Mouse (Mus musculus): ENCODE measurements around the gene Nrip2. TPM values are rescaled to one million over a fixed set of nuclear protein-coding genes. Genes with fewer than 3 reads are reported as not detected.

Nrip2 gene
- total and polyA plus RNA-seq, 3 experiments: 0.13 to 1.3 TPM; not detected in 1

DNA sequence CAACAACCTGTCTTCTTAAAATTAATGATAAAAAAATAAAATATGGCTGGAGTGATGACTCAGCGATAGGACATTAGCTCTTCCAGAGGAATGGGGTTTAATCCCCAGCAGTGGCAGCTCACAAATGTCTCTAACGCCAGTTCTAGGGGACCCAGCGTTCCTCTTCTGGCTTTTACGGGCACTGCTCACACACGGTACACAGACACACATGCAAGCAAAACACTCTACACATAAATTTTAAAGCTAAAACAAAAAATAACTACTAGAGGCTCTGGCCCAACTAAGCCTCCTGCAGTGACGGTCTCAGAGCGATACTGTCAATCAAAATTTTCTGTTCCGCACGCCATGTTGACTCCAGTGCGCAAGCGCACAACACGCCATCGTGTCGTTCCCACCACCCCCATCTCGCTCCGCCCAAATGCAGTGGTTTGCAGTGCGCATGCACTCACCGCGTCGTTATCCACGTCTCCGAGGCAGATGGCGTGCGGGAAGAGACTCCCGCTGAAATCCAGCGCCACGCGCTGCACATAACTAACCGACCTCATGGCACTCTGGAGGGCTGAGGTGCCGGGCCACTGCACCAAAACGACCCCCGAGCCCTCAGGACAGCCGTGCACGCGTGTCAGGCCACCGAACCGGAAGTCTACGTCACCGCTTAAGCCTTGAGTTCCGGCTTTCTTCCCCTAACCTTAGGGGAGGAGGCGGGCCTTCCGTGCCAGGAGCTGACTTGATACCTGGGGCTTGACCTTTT is 25.3 kb downstream of the Nrip2 start, which contains the start of gene Itfg2 (continued):
- TF ChIP-seq POLR2A (IDR thresholded peaks at IDR 0.05; ENCODE audit: low read depth, low read length) (peak; percentile 88), KAT2A (IDR thresholded peaks at IDR 0.05; ENCODE audit: insufficient replicate concordance, low read length) (peak; percentile 43; the same call in 1 of the 2 replicates), MXI1 (IDR thresholded peaks at IDR 0.05; ENCODE audit: low read depth, low read length) (no peak; the same call in 1 of the 2 replicates), ZKSCAN1 (IDR thresholded peaks at IDR 0.05; ENCODE audit: borderline replicate concordance, low read depth, low read length) (no peak), MEF2A (IDR thresholded peaks at IDR 0.05; ENCODE audit: borderline replicate concordance, low read depth, low read length) (no peak), RCOR1 (conservative IDR thresholded peaks at IDR 0.05; ENCODE audit: low read depth, low read length) (no peak), CTCF (conservative IDR thresholded peaks at IDR 0.05 in 1 of 2, IDR thresholded peaks at IDR 0.05 in 1 of 2; ENCODE audit: low read depth in 2 of 2, low read length in 2 of 2) (no peak), USF1 (IDR thresholded peaks at IDR 0.05; ENCODE audit: low read depth, low read length) (no peak), CHD1 (IDR thresholded peaks at IDR 0.05; ENCODE audit: low read depth, low read length) (no peak), GABPA (IDR thresholded peaks at IDR 0.05; ENCODE audit: insufficient replicate concordance, low read depth, low read length) (no peak; the same call in 1 of the 2 replicates), CHD2 (IDR thresholded peaks at IDR 0.05; ENCODE audit: low read length) (peak; percentile 49; the same call in 1 of the 2 replicates), PAX5 (IDR thresholded peaks at IDR 0.05; ENCODE audit: low read length) (no peak), ZNF384 (IDR thresholded peaks at IDR 0.05; ENCODE audit: low read depth, low read length) (no peak), POLR2AphosphoS2 (IDR thresholded peaks at IDR 0.05; ENCODE audit: low read depth, low read length) (peak; percentile 93), IRF4 (IDR thresholded peaks at IDR 0.05; ENCODE audit: low read depth, low read length) (peak; percentile 11; the same call in 1 of the 2 replicates), SIN3A (IDR thresholded peaks at IDR 0.05; ENCODE audit: low read length) (peak; percentile 49; the same call in 1 of the 2 replicates), MAX (IDR thresholded peaks at IDR 0.05; ENCODE audit: low read length) (peak; percentile 92), NRF1 (IDR thresholded peaks at IDR 0.05; ENCODE audit: low read depth, low read length) (peak; percentile 94), TBP (conservative IDR thresholded peaks at IDR 0.05; ENCODE audit: low read depth, low read length) (peak; percentile 77), EP300 (IDR thresholded peaks at IDR 0.05; ENCODE audit: low read length) (no peak), E2F4 (IDR thresholded peaks at IDR 0.05; ENCODE audit: insufficient replicate concordance, low read depth, low read length) (no peak), NELFE (IDR thresholded peaks at IDR 0.05; ENCODE audit: low read depth, low read length) (peak; percentile 81), TCF12 (IDR thresholded peaks at IDR 0.05; ENCODE audit: low read depth, low read length) (peak; percentile 82)

GRCm38 (mm10) chr6:128425046-128425445 is 25.9 kb downstream of the Nrip2 start:
- peaks cover 21% of the 10 kb centered on the region for H3K79me2 ChIP-seq (replicated peaks; ENCODE audit: control insufficient read depth, extremely low read depth, insufficient read depth, poor library complexity, severe bottlenecking)
- H3K9me3 ChIP-seq (replicated peaks; ENCODE audit: low read length): no peaks in the 10 kb centered on the region
- dilution Hi-C loops (cut with MboI; ENCODE audit: extremely low pct_ligation_motif_present, extremely low pct_unique_long_range_greater_than_20kb, low sequenced_read_pairs) (no loop called here), in situ Hi-C loops (cut with MboI; ENCODE audit: low pct_ligation_motif_present, low pct_unique_long_range_greater_than_20kb, low sequenced_read_pairs) (no loop called here)
- no peak for DNase-seq (ENCODE audit: extremely low read depth)
- H3K4me1 ChIP-seq (ENCODE audit: control insufficient read depth in 1 of 2, insufficient read depth in 2 of 2): peaks cover 0 to 16% of the 10 kb centered on the region in 2 experiments; a peak in 2 of 4 replicates
- peak overlapping the region; percentile 38; the same call in 1 of the 2 replicates for H3K4me2 ChIP-seq (ENCODE audit: insufficient read depth, low read depth, poor library complexity, severe bottlenecking)
- H3K9ac ChIP-seq (ENCODE audit: insufficient read depth, low read depth): peak overlapping the region; percentile 69; the same call in 1 of the 2 replicates
- no peak for TF ChIP-seq KAT2A (IDR thresholded peaks at IDR 0.05; ENCODE audit: insufficient replicate concordance, low read length)
- 0 out of 2 replicates have a peak, but pooled peaks have one; percentile 21 for TF ChIP-seq POLR2AphosphoS2 (IDR thresholded peaks at IDR 0.05; ENCODE audit: low read depth, low read length)
- peaks cover 7 to 48% of the 10 kb centered on the region in 2 experiments for H3K36me3 ChIP-seq (replicated peaks in 1 of 2; ENCODE audit: control insufficient read depth in 1 of 2, insufficient read depth in 1 of 2, low read length in 1 of 2)
- H3K4me3 ChIP-seq (replicated peaks in 1 of 3; ENCODE audit: low read depth in 2 of 3, low read length in 2 of 3, poor library complexity in 1 of 3): peak overlapping the region in 2 of 3 experiments; percentile 62 to 91
- no peak overlapping the region for H3K27ac ChIP-seq (ENCODE audit: insufficient read depth, low read depth)
- no peaks in the 10 kb centered on the region for H3K27me3 ChIP-seq (replicated peaks)

All from CH12.LX (cell line).